Mouse (Mus musculus) E14TG2a.4 (cell line): ENCODE measurements at regions not wholly inside any gene's neighbourhood (a gene's known extent, or its start where the extent isn't known, plus 50 kb on each side); places are given as distances from the start of the nearest gene placed in this dataset.

Source experiments
- CTCF ChIP-seq: conservative IDR thresholded peaks from 2 replicates; pipeline ENCODE4 v1.5.1; 2014; ENCODE audit warnings: low read length
- NANOG ChIP-seq: IDR thresholded peaks from 2 replicates; pipeline ENCODE4 v1.6.1; 2014; ENCODE audit warnings: borderline replicate concordance, low read length, mixed read lengths
- POU5F1 ChIP-seq: IDR thresholded peaks from 2 replicates; pipeline ENCODE4 v1.6.1; 2014; ENCODE audit warnings: low read length, borderline replicate concordance

DNA sequence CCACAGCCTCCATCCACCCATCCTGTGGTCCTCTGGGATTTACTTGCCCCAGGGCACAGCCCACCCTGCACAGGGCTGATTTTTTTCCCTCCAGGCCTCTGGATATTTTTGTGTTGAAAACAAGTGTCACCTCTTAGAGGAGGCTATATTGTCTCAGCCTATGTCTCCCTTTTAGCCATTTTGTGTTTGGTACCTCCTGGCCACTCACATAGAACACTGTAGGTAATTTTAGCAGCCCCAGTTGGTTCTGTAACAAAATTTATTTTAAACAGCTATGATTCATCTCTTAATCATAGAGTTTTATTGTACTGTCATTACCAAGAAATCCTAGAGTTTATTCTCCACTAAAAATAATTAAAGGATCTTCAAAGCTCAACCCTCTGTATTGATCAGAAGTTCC lies 100.8 kb downstream of the Ets2 start:
- TF ChIP-seq CTCF (no peak), NANOG (no peak), POU5F1 (no peak)
